Mouse (Mus musculus): ENCODE measurements around the gene Tmem8. TPM values are rescaled to one million over a fixed set of nuclear protein-coding genes. Genes with fewer than 3 reads are reported as not detected.

Tmem8 gene
- polyA plus RNA-seq, 1 experiment from 2014 or later = 26.5 TPM

- H3K9me3 ChIP-seq (ENCODE audit: control insufficient read depth) = no peaks in the 10 kb centered on the region
- H3K27me3 ChIP-seq (replicated peaks; ENCODE audit: control insufficient read depth, insufficient read depth, low read length) = no peaks in the 10 kb centered on the region
- H3K4me3 ChIP-seq (ENCODE audit: low read depth, low read length) = no peak overlapping the region
- H3K36me3 ChIP-seq (ENCODE audit: control insufficient read depth, insufficient read depth) = peaks cover 31% of the 10 kb centered on the region
- H3K9ac ChIP-seq (ENCODE audit: low read depth, low read length) = no peak overlapping the region
- ATAC-seq = no peak
- H3K4me1 ChIP-seq (replicated peaks; ENCODE audit: control insufficient read depth, insufficient read depth, low read length) = no peaks in the 10 kb centered on the region
- no peak overlapping the region for H3K4me2 ChIP-seq (replicated peaks; ENCODE audit: low read depth)
- WGBS = 86% methylated on average over 18 of the region's 18 CpGs
- H3K27ac ChIP-seq (ENCODE audit: low read depth, low read length) = no peak overlapping the region
- TF ChIP-seq CTCF (IDR thresholded peaks at IDR 0.05; ENCODE audit: low read depth) = no peak
Observed at GRCm38 (mm10) chr17:26131856-26132853, 19.1 kb downstream of the Tmem8 start.

GRCm38 (mm10) chr17:26137106-26137750, 24.1 kb downstream of the Tmem8 start:
- no peak overlapping the region for H3K4me2 ChIP-seq (replicated peaks; ENCODE audit: low read depth)
- H3K9ac ChIP-seq (ENCODE audit: low read depth, low read length) = no peak overlapping the region
- no peak for TF ChIP-seq CTCF (IDR thresholded peaks at IDR 0.05; ENCODE audit: low read depth)
- H3K27ac ChIP-seq (ENCODE audit: low read depth, low read length) = no peak overlapping the region
- WGBS = 83% methylated on average over 11 of the region's 11 CpGs
- no peak for ATAC-seq
- no peaks in the 10 kb centered on the region for H3K9me3 ChIP-seq (ENCODE audit: control insufficient read depth)
- H3K36me3 ChIP-seq (ENCODE audit: control insufficient read depth, insufficient read depth) = 0 out of 2 replicates have a peak, but pooled peaks cover under 1% of the 10 kb centered on the region
- H3K27me3 ChIP-seq (replicated peaks; ENCODE audit: control insufficient read depth, insufficient read depth, low read length) = no peaks in the 10 kb centered on the region
- H3K4me3 ChIP-seq (ENCODE audit: low read depth, low read length) = no peak overlapping the region
- H3K4me1 ChIP-seq (replicated peaks; ENCODE audit: control insufficient read depth, insufficient read depth, low read length) = no peaks in the 10 kb centered on the region

- H3K4me1 ChIP-seq (replicated peaks; ENCODE audit: control insufficient read depth, insufficient read depth, low read length) = no peaks in the 10 kb centered on the region
- H3K27me3 ChIP-seq (replicated peaks; ENCODE audit: control insufficient read depth, insufficient read depth, low read length) = no peaks in the 10 kb centered on the region
- H3K27ac ChIP-seq (ENCODE audit: low read depth, low read length) = 0 out of 2 replicates have a peak overlapping the region, but pooled peaks have one; percentile 92
- 0 out of 2 replicates have a peak overlapping the region, but pooled peaks have one; percentile 22 for H3K9ac ChIP-seq (ENCODE audit: low read depth, low read length)
- WGBS = 66% methylated on average over 2 of the region's 2 CpGs
- TF ChIP-seq CTCF (IDR thresholded peaks at IDR 0.05; ENCODE audit: low read depth) = no peak
- H3K9me3 ChIP-seq (ENCODE audit: control insufficient read depth) = no peaks in the 10 kb centered on the region
- no peak for ATAC-seq
- H3K4me2 ChIP-seq (replicated peaks; ENCODE audit: low read depth) = peak overlapping the region; percentile 86
- H3K4me3 ChIP-seq (ENCODE audit: low read depth, low read length) = no peak overlapping the region; the same call in 1 of the 2 replicates
- H3K36me3 ChIP-seq (ENCODE audit: control insufficient read depth, insufficient read depth) = 0 out of 2 replicates have a peak, but pooled peaks cover 6% of the 10 kb centered on the region
Observed at GRCm38 (mm10) chr17:26137751-26138130, 24.6 kb downstream of the Tmem8 start.

GRCm38 (mm10) chr17:26138239-26138836, 25.2 kb downstream of the Tmem8 start, which contains the start of gene Axin1:
Gene Axin1 (plus strand): TSS chr17:26138688.
- WGBS = under 1% methylated on average over 42 of the region's 42 CpGs
- H3K27me3 ChIP-seq (replicated peaks; ENCODE audit: control insufficient read depth, insufficient read depth, low read length) = no peaks in the 10 kb centered on the region
- TF ChIP-seq CTCF (IDR thresholded peaks at IDR 0.05; ENCODE audit: low read depth) = peak; percentile 76
- peak within 1 kb of the TSS; percentile 75 for H3K4me3 ChIP-seq (ENCODE audit: low read depth, low read length)
- peak within 1 kb of the TSS; percentile 92 for H3K27ac ChIP-seq (ENCODE audit: low read depth, low read length)
- peak; percentile 97 for ATAC-seq
- H3K36me3 ChIP-seq (ENCODE audit: control insufficient read depth, insufficient read depth) = peaks cover 12% of the 10 kb centered on the region; the same call in 1 of the 2 replicates
- no peaks in the 10 kb centered on the region for H3K9me3 ChIP-seq (ENCODE audit: control insufficient read depth)
- peak within 1 kb of the TSS; percentile 86 for H3K4me2 ChIP-seq (replicated peaks; ENCODE audit: low read depth)
- peak within 1 kb of the TSS; percentile 98 for H3K9ac ChIP-seq (ENCODE audit: low read depth, low read length)
- H3K4me1 ChIP-seq (replicated peaks; ENCODE audit: control insufficient read depth, insufficient read depth, low read length) = no peaks in the 10 kb centered on the region

- no peaks in the 10 kb centered on the region for H3K4me1 ChIP-seq (replicated peaks; ENCODE audit: control insufficient read depth, insufficient read depth, low read length)
- H3K4me3 ChIP-seq (ENCODE audit: low read depth, low read length) = peak overlapping the region; percentile 75
- H3K36me3 ChIP-seq (ENCODE audit: control insufficient read depth, insufficient read depth) = peaks cover 17% of the 10 kb centered on the region; the same call in 1 of the 2 replicates
- H3K9me3 ChIP-seq (ENCODE audit: control insufficient read depth) = no peaks in the 10 kb centered on the region
- peak overlapping the region; percentile 98 for H3K9ac ChIP-seq (ENCODE audit: low read depth, low read length)
- H3K27me3 ChIP-seq (replicated peaks; ENCODE audit: control insufficient read depth, insufficient read depth, low read length) = no peaks in the 10 kb centered on the region
- H3K4me2 ChIP-seq (replicated peaks; ENCODE audit: low read depth) = peak overlapping the region; percentile 86
- peak overlapping the region; percentile 92 for H3K27ac ChIP-seq (ENCODE audit: low read depth, low read length)
- ATAC-seq = peak; percentile 71
- WGBS = under 1% methylated on average over 44 of the region's 58 CpGs
- no peak for TF ChIP-seq CTCF (IDR thresholded peaks at IDR 0.05; ENCODE audit: low read depth)
Observed at GRCm38 (mm10) chr17:26138901-26139381, 25.8 kb downstream of the Tmem8 start.

Measured in intestine, postnatal 0 days (tissue).